Mouse (Mus musculus): ENCODE measurements around the gene Ak1. TPM values are rescaled to one million over a fixed set of nuclear protein-coding genes. Genes with fewer than 3 reads are reported as not detected.

The Ak1 gene
- 46.6 and 50.4 TPM in 2 replicates for polyA plus RNA-seq (2016; fragmentation: Nextera tagmentation; extraction: Ambion mirVana)

- ATAC-seq (ENCODE audit: low FRiP score, low read depth) = no peak
- peaks cover 51% of the 10 kb centered on the region for H3K4me1 ChIP-seq
- peak within 1 kb of the TSS; percentile 20 for H3K4me2 ChIP-seq (replicated peaks)
- no peaks in the 10 kb centered on the region for H3K27me3 ChIP-seq (replicated peaks)
- WGBS = 33% methylated on average over 7 of the region's 7 CpGs
- H3K9me3 ChIP-seq = no peaks in the 10 kb centered on the region
- no peak within 1 kb of the TSS for H3K9ac ChIP-seq
- H3K4me3 ChIP-seq = no peak within 1 kb of the TSS
- no peaks in the 10 kb centered on the region; the same call in none of the 2 replicates for H3K36me3 ChIP-seq
- peak within 1 kb of the TSS; percentile 38; the same call in 1 of the 2 replicates for H3K27ac ChIP-seq
Measured at GRCm38 (mm10) chr2:32621517-32621859, at the start of gene Ak1. Ak1 (plus strand) TSS chr2:32621758.

DNA sequence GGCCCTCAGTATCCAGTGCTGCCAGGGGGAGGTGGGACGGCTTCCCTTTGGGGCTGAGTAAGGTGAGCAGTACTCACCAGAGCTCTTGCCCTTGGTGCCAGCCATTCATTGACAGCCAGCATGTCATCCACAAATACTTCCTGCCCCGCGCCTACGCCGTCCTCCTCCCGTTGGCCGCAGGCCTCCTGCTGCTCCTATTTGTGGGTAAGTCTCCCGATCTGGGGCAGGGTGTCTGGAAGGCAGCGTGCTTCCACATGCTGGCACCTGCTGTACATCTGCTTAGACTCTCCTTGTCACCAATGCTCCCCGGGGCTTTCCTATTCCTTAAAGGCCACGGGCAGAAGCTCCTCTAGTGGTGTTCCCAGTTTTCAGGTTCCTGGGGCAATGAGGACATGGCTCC lies 49.4 kb upstream of the Ak1 start:
- 89% methylated on average over 11 of the region's 11 CpGs for whole genome bisulfite sequencing
- Histone ChIP-seq H3K36me3 (peaks cover 20% of the 10 kb centered on the region), H3K4me2 (replicated peaks) (peak overlapping the region; percentile 82; the same call in 1 of the 2 replicates), H3K27me3 (replicated peaks) (peaks cover 6% of the 10 kb centered on the region; the same call in 1 of the 2 replicates), H3K9me3 (no peaks in the 10 kb centered on the region), H3K27ac (no peak overlapping the region), H3K4me3 (no peak overlapping the region), H3K9ac (no peak overlapping the region), H3K4me1 (peaks cover 8% of the 10 kb centered on the region)
- ATAC-seq (ENCODE audit: low FRiP score, low read depth) = no peak

DNA sequence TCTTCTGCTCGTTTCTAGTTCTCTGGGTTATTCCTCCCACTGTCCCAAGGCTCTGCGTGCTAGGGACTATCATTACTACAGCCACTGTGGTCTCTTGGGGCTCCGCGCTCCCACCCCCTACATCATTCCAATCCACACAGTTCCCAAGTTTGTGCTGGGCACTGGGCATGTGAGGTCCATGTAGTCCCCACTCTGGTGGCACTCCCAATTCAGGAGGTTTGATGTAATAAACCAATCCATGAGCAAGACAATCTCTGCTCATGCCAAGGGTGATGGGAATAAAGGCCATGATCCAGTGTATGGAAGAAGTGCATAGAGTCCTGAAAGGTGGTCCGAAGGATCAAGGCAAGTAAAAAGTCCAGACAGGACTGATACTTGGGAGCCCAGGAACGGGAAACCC lies 47.1 kb upstream of the Ak1 start, which contains the start of gene Pip5kl1:
Pip5kl1 (plus strand) TSS at position 301 of the 400 bp plus-strand sequence.
- H3K27ac ChIP-seq = no peak within 1 kb of the TSS

GRCm38 (mm10) chr2:32574901-32575585 lies 46.5 kb upstream of the Ak1 start:
- Histone ChIP-seq H3K9ac (peak overlapping the region; percentile 57), H3K4me2 (replicated peaks) (peak overlapping the region; percentile 96), H3K27ac (no peak overlapping the region), H3K4me1 (peaks cover 8% of the 10 kb centered on the region), H3K9me3 (no peaks in the 10 kb centered on the region), H3K36me3 (0 out of 2 replicates have a peak, but pooled peaks cover 6% of the 10 kb centered on the region), H3K4me3 (peak overlapping the region; percentile 51), H3K27me3 (replicated peaks) (peaks cover 29% of the 10 kb centered on the region)
- 0 out of 2 replicates have a peak, but pooled peaks have one; percentile 37 for ATAC-seq (ENCODE audit: low FRiP score, low read depth)
- WGBS = 2% methylated on average over 26 of the region's 26 CpGs

More for the DNA sequence above, 47.1 kb upstream of the Ak1 start, which contains the start of gene Pip5kl1:
- Histone ChIP-seq H3K4me3 (peak within 1 kb of the TSS; percentile 51), H3K9me3 (no peaks in the 10 kb centered on the region), H3K4me2 (replicated peaks) (peak within 1 kb of the TSS; percentile 96), H3K27me3 (replicated peaks) (peaks cover 25% of the 10 kb centered on the region), H3K4me1 (peaks cover 8% of the 10 kb centered on the region), H3K9ac (peak within 1 kb of the TSS; percentile 57), H3K36me3 (0 out of 2 replicates have a peak, but pooled peaks cover 6% of the 10 kb centered on the region)
- 76% methylated on average over 6 of the region's 6 CpGs for WGBS
- ATAC-seq (ENCODE audit: low FRiP score, low read depth) = no peak

- Histone ChIP-seq H3K4me2 (replicated peaks) (peak within 1 kb of the TSS; percentile 96), H3K4me1 (peaks cover 8% of the 10 kb centered on the region), H3K36me3 (0 out of 2 replicates have a peak, but pooled peaks cover 6% of the 10 kb centered on the region), H3K9me3 (no peaks in the 10 kb centered on the region), H3K27ac (no peak within 1 kb of the TSS), H3K9ac (peak within 1 kb of the TSS; percentile 57), H3K27me3 (replicated peaks) (peaks cover 29% of the 10 kb centered on the region), H3K4me3 (peak within 1 kb of the TSS; percentile 51)
- peak; percentile 81 for ATAC-seq (ENCODE audit: low FRiP score, low read depth)
- 6% methylated on average over 28 of the region's 28 CpGs for WGBS
Measured at GRCm38 (mm10) chr2:32575586-32576160, 45.9 kb upstream of the Ak1 start, which contains the start of gene 9430097D07Rik. 9430097D07Rik (minus strand) TSS chr2:32575684.

DNA sequence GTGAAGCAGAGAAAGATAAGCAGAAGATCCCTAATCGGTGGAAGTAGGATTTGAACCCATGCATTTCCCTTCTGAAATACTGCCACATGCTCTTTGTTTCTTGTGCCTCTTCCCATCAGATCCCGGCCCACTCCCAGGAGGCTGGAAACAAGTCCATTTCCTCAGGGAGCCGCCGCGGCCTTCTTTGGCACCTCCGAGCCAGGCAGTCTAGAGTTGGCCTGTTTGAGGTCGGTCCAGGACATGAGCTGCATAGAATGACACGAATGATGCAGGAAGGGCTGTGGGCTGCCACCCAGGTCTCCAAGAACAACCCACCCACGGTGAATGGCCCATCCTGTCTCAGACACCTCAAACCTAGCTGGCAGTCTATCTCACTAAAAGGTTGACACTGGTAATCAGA lies 45.0 kb upstream of the Ak1 start:
- Histone ChIP-seq H3K4me3 (no peak overlapping the region), H3K9me3 (no peaks in the 10 kb centered on the region), H3K36me3 (0 out of 2 replicates have a peak, but pooled peaks cover 6% of the 10 kb centered on the region), H3K4me1 (peaks cover 5% of the 10 kb centered on the region), H3K27me3 (replicated peaks) (peaks cover 29% of the 10 kb centered on the region), H3K27ac (no peak overlapping the region), H3K4me2 (replicated peaks) (no peak overlapping the region), H3K9ac (no peak overlapping the region)
- no peak for ATAC-seq (ENCODE audit: low FRiP score, low read depth)
- 91% methylated on average over 9 of the region's 9 CpGs for WGBS

DNA sequence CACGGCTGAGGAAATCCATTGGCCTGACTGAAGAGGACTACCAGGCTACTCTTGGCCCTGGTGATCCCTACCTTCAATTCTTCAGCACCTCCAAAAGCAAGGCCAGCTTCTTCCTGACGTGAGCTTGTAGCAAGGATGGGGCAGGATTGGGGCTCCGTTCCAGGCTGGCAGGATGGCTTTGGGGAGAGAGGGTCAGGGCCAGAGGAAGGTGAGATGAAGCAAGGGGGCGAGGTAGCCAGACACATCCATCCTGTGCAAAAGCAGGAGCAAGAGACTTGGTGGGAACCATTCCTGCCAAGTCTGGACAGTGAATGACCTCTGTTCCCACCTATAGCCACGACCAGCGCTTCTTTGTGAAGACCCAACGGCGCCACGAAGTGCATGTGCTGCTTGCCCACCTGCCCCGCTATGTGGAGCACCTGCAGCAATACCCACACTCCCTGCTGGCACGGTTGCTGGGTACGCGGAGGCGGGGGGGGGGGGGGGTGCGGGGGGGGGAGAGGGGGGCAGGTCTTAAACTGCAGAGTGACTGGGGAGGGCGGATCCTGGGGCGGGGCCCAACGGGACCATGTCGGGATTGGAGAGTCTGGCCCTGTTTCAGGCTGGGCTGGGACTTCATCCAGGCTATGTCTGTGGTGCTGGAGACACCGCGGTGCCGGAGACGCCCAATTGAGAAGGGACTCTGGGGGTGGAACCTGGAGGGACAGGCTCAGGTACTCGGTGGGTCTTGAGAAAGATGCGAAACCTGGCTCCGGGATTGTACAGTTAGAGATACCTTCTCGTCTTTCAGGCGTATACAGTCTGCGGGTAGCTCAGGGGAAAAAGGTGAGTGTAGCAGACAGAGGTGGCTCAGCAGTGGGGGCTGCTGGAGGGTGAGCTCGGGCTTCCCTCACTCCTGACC lies 43.2 kb upstream of the Ak1 start:
- Histone ChIP-seq H3K4me3 (no peak overlapping the region), H3K9me3 (no peaks in the 10 kb centered on the region), H3K4me1 (no peaks in the 10 kb centered on the region), H3K4me2 (replicated peaks) (no peak overlapping the region), H3K27ac (no peak overlapping the region), H3K27me3 (replicated peaks) (peaks cover 35% of the 10 kb centered on the region), H3K9ac (0 out of 2 replicates have a peak overlapping the region, but pooled peaks have one; percentile 19), H3K36me3 (0 out of 2 replicates have a peak, but pooled peaks cover under 1% of the 10 kb centered on the region)
- 41% methylated on average over 25 of the region's 30 CpGs for WGBS
- no peak for ATAC-seq (ENCODE audit: low FRiP score, low read depth)

GRCm38 (mm10) chr2:32581450-32582095 lies 40.0 kb upstream of the Ak1 start:
- Histone ChIP-seq H3K9ac (no peak overlapping the region), H3K4me3 (no peak overlapping the region; the same call in 1 of the 2 replicates), H3K4me2 (replicated peaks) (peak overlapping the region; percentile 47), H3K27me3 (replicated peaks) (peaks cover 32% of the 10 kb centered on the region), H3K4me1 (no peaks in the 10 kb centered on the region), H3K27ac (no peak overlapping the region), H3K9me3 (no peaks in the 10 kb centered on the region), H3K36me3 (no peaks in the 10 kb centered on the region)
- WGBS = 33% methylated on average over 19 of the region's 19 CpGs
- ATAC-seq (ENCODE audit: low FRiP score, low read depth) = peak; percentile 64

DNA sequence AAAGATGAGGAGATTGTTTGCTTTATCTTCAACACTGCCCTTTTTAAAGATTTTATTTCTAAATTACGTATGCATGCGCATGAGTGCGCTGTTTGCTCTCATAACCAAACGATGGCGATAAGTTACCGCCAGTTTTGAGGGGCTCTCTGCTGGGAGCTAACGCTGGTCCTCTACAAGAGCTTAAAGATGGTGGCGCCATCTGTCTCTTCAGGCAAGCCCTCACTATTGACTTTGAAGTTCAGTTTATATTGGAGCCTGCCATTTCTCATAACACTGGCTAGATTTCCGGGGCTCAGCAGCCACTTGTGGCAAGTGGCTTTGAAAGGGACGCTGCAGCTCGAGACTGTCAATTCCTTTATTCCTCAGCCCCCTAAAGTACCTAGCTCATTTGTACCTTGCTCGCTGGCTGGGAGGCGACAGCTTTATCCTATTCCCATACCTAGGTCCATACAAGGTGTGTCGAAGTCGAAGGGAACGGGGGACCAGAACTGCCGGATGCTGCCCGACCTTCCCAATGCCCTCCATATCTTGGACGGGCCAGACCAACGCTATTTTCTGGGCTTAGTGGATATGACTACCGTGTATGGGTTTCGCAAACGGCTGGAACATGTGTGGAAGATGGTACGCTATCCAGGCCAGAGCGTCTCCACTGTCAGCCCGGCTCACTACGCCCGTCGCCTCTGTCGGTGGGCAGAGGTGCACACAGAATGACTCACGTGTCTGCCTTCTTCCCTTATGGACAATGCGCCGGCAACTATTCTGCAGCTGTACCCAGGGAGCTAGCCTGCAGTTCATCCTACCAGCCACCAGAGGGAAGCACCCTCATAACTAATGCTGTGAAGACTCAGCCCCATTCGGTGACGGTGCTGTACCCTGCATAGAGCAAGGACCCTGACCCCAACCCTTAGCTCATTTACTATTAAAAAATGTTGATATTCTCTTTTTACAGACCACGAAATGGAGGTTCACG lies 38.4 kb upstream of the Ak1 start:
- Histone ChIP-seq H3K9ac (0 out of 2 replicates have a peak overlapping the region, but pooled peaks have one; percentile 14), H3K27me3 (replicated peaks) (peaks cover 24% of the 10 kb centered on the region)
- WGBS = 17% methylated on average over 37 of the region's 37 CpGs

DNA sequence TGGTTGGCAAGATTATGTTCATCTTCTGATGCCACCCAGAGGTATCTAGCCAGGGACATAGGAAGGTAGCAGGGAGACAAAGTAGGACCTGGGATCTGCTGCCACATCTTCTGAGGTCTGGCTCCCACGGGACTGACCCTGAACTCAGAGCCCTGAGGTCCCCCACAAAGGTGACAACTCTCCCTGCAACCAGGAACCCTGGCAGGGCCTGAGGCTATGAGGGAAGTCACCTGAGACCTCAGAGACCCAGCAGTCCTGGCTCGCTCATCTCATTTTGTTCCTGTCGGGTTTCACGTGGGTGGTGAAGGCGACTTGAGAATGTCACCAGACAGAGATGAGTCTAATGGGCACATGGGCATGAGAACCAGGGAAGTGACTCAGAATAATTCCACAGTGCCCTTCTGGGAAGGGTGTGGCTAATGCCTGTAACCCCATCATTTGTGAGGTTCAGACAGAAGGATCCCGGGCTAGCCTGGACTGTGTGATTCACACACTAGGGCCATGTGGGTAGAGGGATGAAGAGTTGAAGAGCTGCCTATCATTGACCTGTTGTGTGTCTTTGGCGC lies 36.3 kb upstream of the Ak1 start:
- H3K4me2 ChIP-seq (replicated peaks) = no peak overlapping the region
- no peak for ATAC-seq (ENCODE audit: low FRiP score, low read depth)
- WGBS = 87% methylated on average over 7 of the region's 7 CpGs
- no peaks in the 10 kb centered on the region for H3K9me3 ChIP-seq
- H3K4me3 ChIP-seq = no peak overlapping the region
- H3K36me3 ChIP-seq = no peaks in the 10 kb centered on the region; the same call in 1 of the 2 replicates
- no peak overlapping the region for H3K9ac ChIP-seq
- no peak overlapping the region for H3K27ac ChIP-seq
- H3K27me3 ChIP-seq (replicated peaks) = peaks cover 7% of the 10 kb centered on the region; the same call in 1 of the 2 replicates
- H3K4me1 ChIP-seq = peaks cover 14% of the 10 kb centered on the region

More for the DNA sequence above, 38.4 kb upstream of the Ak1 start:
- Histone ChIP-seq H3K4me2 (replicated peaks) (peak overlapping the region; percentile 55), H3K9me3 (no peaks in the 10 kb centered on the region), H3K36me3 (no peaks in the 10 kb centered on the region), H3K4me1 (peaks cover 8% of the 10 kb centered on the region), H3K27ac (no peak overlapping the region), H3K4me3 (0 out of 2 replicates have a peak overlapping the region, but pooled peaks have one; percentile 19)
- peak; percentile 73 for ATAC-seq (ENCODE audit: low FRiP score, low read depth)
